In the genomic region with DNA sequence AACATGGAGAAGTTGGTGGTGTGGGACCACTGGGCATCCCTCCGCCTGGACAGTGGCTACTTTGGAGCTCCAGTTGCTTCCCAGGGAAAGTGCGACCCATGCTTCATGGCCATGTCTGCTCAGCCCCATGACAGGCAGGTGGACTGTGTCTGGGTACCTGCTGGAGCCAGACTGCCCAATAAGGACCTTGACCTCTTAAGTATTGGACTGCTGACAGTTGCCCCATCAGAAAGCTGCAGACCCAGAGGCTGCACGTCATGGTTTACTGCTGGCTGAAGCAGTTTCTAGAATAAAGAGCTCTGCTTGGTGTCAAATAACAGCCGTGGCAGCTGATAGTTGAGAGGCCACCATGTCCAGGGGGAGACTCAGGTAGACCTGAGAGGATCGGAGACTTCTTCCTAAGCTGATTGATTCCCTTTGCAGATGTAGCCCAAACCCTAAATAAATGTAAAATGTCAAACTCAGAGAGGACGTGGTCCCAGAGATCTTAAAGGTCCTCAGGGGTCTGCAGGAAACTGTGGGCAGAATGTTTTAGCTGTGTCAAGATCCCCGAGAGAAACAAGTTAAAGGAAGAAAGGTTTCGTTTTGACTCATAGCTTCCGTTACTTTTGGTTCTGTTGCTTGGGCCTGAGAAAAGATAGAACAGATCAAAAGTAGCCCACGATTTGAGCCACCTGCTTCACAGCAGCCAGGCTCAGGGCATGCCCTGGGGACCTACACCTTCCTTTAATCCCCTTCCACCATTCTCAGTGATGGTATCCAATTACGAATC, we compare ENCODE assay signal across 19 mouse cellular contexts. TPM values are rescaled to one million over a fixed set of nuclear protein-coding genes. Genes with fewer than 3 reads are reported as not detected.
DNase-seq lines count a peak whose midpoint lies in the region; ATAC-seq and TF ChIP-seq lines count a peak whose summit lies in the region.
"Had no signal": no experiment of that assay in that cellular context is flagged by ENCODE, and none has a peak within 500 bp of the region (broad histone marks: within the 10 kb centered on the region; RNA-seq: fewer than 3 reads in every experiment).

No protein-coding gene starts in this region.

- H3K4me3 ChIP-seq in liver, adult 2 months (ENCODE audit: insufficient read depth, low read depth, low read length), result no peak overlapping the region
- H3K4me3 ChIP-seq: forebrain, embryonic 10.5 days; neural tube, embryonic 12.5 days had no signal

- H3K27me3 ChIP-seq in liver, adult 2 months (ENCODE audit: control insufficient read depth, insufficient read depth, low read length), result no peaks in the 10 kb centered on the region
- H3K27me3 ChIP-seq: neural tube, embryonic 12.5 days had no signal

- peak overlapping the region; percentile 84 for H3K27ac ChIP-seq in liver, adult 2 months (replicated peaks; ENCODE audit: insufficient read depth, low read depth, low read length)
- H3K27ac ChIP-seq: forebrain, embryonic 10.5 days; neural tube, embryonic 12.5 days had no signal

- H3K36me3 ChIP-seq in liver, adult 2 months (ENCODE audit: control insufficient read depth, insufficient read depth, low read length), result no peaks in the 10 kb centered on the region
- H3K36me3 ChIP-seq: forebrain, embryonic 10.5 days; G1E; neural tube, embryonic 12.5 days had no signal

- peaks cover 27% of the 10 kb centered on the region for H3K4me1 ChIP-seq in liver, adult 2 months (ENCODE audit: control insufficient read depth, insufficient read depth, low read length)
- H3K4me1 ChIP-seq: neural tube, embryonic 12.5 days had no signal

- DNase-seq in liver, adult 2 months (ENCODE audit: extremely low read depth, low read depth, low spot score), result peak; percentile 95
- no peak for DNase-seq in liver
- DNase-seq in yolk sac, embryonic 10.5 days (ENCODE audit: low spot score), result no peak
- DNase-seq in thymus, postnatal 4 days, result no peak
- DNase-seq: cerebellum, adult 8-10 months; heart, postnatal 4 days; kidney, adult 8-10 months; lung, postnatal 14 days; midbrain, embryonic 14.5 days had no signal

- no peak for TF ChIP-seq CTCF in liver, adult 2 months (IDR thresholded peaks at IDR 0.05; ENCODE audit: low read depth, low read length)

- H3K79me2 ChIP-seq in liver, adult 2 months (ENCODE audit: control insufficient read depth, insufficient read depth, low read length), result no peaks in the 10 kb centered on the region

- 0 out of 2 replicates have a peak, but pooled peaks have one; percentile 19 for TF ChIP-seq POLR2A in liver, adult 2 months (IDR thresholded peaks at IDR 0.05; ENCODE audit: extremely low read depth, insufficient read depth, low read length)

- H3K9ac ChIP-seq in liver, adult 2 months (ENCODE audit: low read depth, low read length), result peak overlapping the region; percentile 37
- H3K9ac ChIP-seq: neural tube, embryonic 12.5 days had no signal

- 38% methylated on average over 11 of the region's 11 CpGs for WGBS in liver, adult 2 months

- peak; percentile 93 for ATAC-seq in CD4-positive, CD25-positive, alpha-beta regulatory T cell, adult 4 months
- peak; percentile 28; the same call in 1 of the 2 replicates for ATAC-seq in granulocyte monocyte progenitor cell, adult 5-6 weeks (replicated peaks; ENCODE audit: poor library complexity, severe bottlenecking)
- ATAC-seq in neutrophil, adult 5-6 weeks (ENCODE audit: extremely low read depth, insufficient number of reproducible peaks, low FRiP score, poor library complexity, severe bottlenecking), result peak; percentile 39; the same call in 1 of the 2 replicates

RNA-seq across cellular contexts. Expression of gene Cyp8b1, which starts 10.7 kb away (rescaled TPM):
- total RNA-seq in liver, adult 2 months (2014; rRNA removed), result 86.4 and 128 TPM in 2 replicates
- polyA plus RNA-seq in liver, adult 2 months (2012; rRNA removed), result 292 and 305 TPM in 2 replicates
- not detected for polyA plus RNA-seq in CD4-positive, CD25-positive, alpha-beta regulatory T cell, adult 4 months (2017; shearing (Covaris generic))
- not detected in 2 replicates for total RNA-seq in granulocyte monocyte progenitor cell, adult 5-6 weeks (2014; fragmentation: Nextera tagmentation)
- total RNA-seq in granulocyte monocyte progenitor cell, adult 5-6 weeks (2017), result not detected in 2 replicates
- total RNA-seq in neutrophil, adult 5-6 weeks (2017), result not detected in 2 replicates
- total RNA-seq: G1E; gastrocnemius, adult 18-20 months; heart, postnatal 4 days; layer of hippocampus, adult 8-10 months; left cerebral cortex, postnatal 25 days had no signal
- polyA plus RNA-seq: brain, embryonic 14.5 days; forebrain, embryonic 10.5 days; G1E; midbrain, embryonic 14.5 days; neural tube, embryonic 12.5 days had no signal

RNA-seq across cellular contexts. Expression of gene Fam198a, which starts 24.0 kb away (rescaled TPM):
- total RNA-seq in liver, adult 2 months (2014; rRNA removed), result 0.74 and 4.0 TPM in 2 replicates
- 2.3 and 4.4 TPM in 2 replicates for polyA plus RNA-seq in liver, adult 2 months (2012; rRNA removed)
- polyA plus RNA-seq in CD4-positive, CD25-positive, alpha-beta regulatory T cell, adult 4 months (2017; shearing (Covaris generic)), result under 1 TPM in 1 of 2 experiments, not detected in 1; 0.29 TPM
- total RNA-seq in granulocyte monocyte progenitor cell, adult 5-6 weeks (2014; fragmentation: Nextera tagmentation), result 0.17 TPM in 1 of 2 replicates, not detected in the other
- 0.17 TPM in 1 of 2 replicates, not detected in the other for total RNA-seq in granulocyte monocyte progenitor cell, adult 5-6 weeks (2017)
- total RNA-seq in neutrophil, adult 5-6 weeks (2017), result not detected in 2 replicates
- total RNA-seq: G1E had no signal
- polyA plus RNA-seq: G1E had no signal

RNA-seq across cellular contexts. Expression of gene Ackr2, which starts 28.7 kb away (rescaled TPM):
- total RNA-seq in liver, adult 2 months (2014; rRNA removed), result 1.6 and 2.3 TPM in 2 replicates
- polyA plus RNA-seq in liver, adult 2 months (2012; rRNA removed), result 1.4 and 2.4 TPM in 2 replicates
- not detected for polyA plus RNA-seq in CD4-positive, CD25-positive, alpha-beta regulatory T cell, adult 4 months (2017; shearing (Covaris generic))
- total RNA-seq in granulocyte monocyte progenitor cell, adult 5-6 weeks (2014; fragmentation: Nextera tagmentation), result not detected in 2 replicates
- not detected in 2 replicates for total RNA-seq in granulocyte monocyte progenitor cell, adult 5-6 weeks (2017)
- 0.25 and 4.5 TPM in 2 replicates for total RNA-seq in neutrophil, adult 5-6 weeks (2017)
- polyA plus RNA-seq: G1E had no signal

Comparison
In these comparisons a context has a peak if more than half of its experiments do, and no peak if none do; other contexts are left out.
1. ATAC-seq: peak in every context shown above with its lines; median percentile 93 in CD4-positive, CD25-positive, alpha-beta regulatory T cell, adult 4 months; 39 in neutrophil, adult 5-6 weeks; 28 in granulocyte monocyte progenitor cell, adult 5-6 weeks.
2. RNA of gene Cyp8b1, which starts 10.7 kb away (total RNA-seq): 86.4 to 128 TPM in liver, adult 2 months; not detected in granulocyte monocyte progenitor cell, adult 5-6 weeks and not detected in neutrophil, adult 5-6 weeks; every median in the first group is over 10 times any median in the second.